ENCODE assay signal across 13 mouse cellular contexts in genomic region chr2:143709249-143709648, GRCm38 (mm10).
DNase-seq lines count a peak whose midpoint lies in the region; ATAC-seq and TF ChIP-seq lines count a peak whose summit lies in the region.
"Had no signal": no experiment of that assay in that cellular context is flagged by ENCODE, and none has a peak within 500 bp of the region (broad histone marks: within the 10 kb centered on the region; RNA-seq: fewer than 3 reads in every experiment).

No protein-coding gene starts in this region.

- H3K36me3 ChIP-seq in heart, postnatal 0 days (replicated peaks; ENCODE audit: control insufficient read depth, insufficient read depth, low read length): no peaks in the 10 kb centered on the region
- no peaks in the 10 kb centered on the region for H3K36me3 ChIP-seq in liver, postnatal 0 days (replicated peaks; ENCODE audit: insufficient read depth, low read length)
- H3K36me3 ChIP-seq in liver, embryonic 12.5 days: no peaks in the 10 kb centered on the region
- no peaks in the 10 kb centered on the region for H3K36me3 ChIP-seq in stomach, postnatal 0 days (ENCODE audit: control insufficient read depth, insufficient read depth, low read length)
- H3K36me3 ChIP-seq: hindbrain, embryonic 15.5 days had no signal

- H3K9me3 ChIP-seq in heart, postnatal 0 days (replicated peaks; ENCODE audit: control insufficient read depth, low read length): no peaks in the 10 kb centered on the region
- H3K9me3 ChIP-seq in liver, postnatal 0 days (ENCODE audit: low read length): no peaks in the 10 kb centered on the region
- no peaks in the 10 kb centered on the region for H3K9me3 ChIP-seq in liver, embryonic 12.5 days (replicated peaks)
- H3K9me3 ChIP-seq in stomach, postnatal 0 days (ENCODE audit: control insufficient read depth, low read length): no peaks in the 10 kb centered on the region
- H3K9me3 ChIP-seq: hindbrain, embryonic 15.5 days had no signal

- H3K9ac ChIP-seq in heart, postnatal 0 days (replicated peaks; ENCODE audit: low read depth, low read length): no peak overlapping the region
- no peak overlapping the region for H3K9ac ChIP-seq in liver, postnatal 0 days (replicated peaks)
- H3K9ac ChIP-seq in liver, embryonic 12.5 days: no peak overlapping the region
- H3K9ac ChIP-seq in stomach, postnatal 0 days (ENCODE audit: low read length): no peak overlapping the region
- H3K9ac ChIP-seq: hindbrain, embryonic 15.5 days had no signal

- H3K4me3 ChIP-seq in heart, postnatal 0 days (ENCODE audit: low read depth, low read length): no peak overlapping the region
- H3K4me3 ChIP-seq in liver, postnatal 0 days (ENCODE audit: low read depth, low read length): no peak overlapping the region
- H3K4me3 ChIP-seq in liver, embryonic 12.5 days: no peak overlapping the region
- no peak overlapping the region for H3K4me3 ChIP-seq in stomach, postnatal 0 days (ENCODE audit: low read depth, low read length)
- H3K4me3 ChIP-seq: hindbrain, embryonic 15.5 days had no signal

- TF ChIP-seq EP300 in heart, postnatal 0 days (IDR thresholded peaks at IDR 0.05; ENCODE audit: low read depth): no peak
- no peak for TF ChIP-seq EP300 in liver, postnatal 0 days (IDR thresholded peaks at IDR 0.05; ENCODE audit: low read depth)
- no peak for TF ChIP-seq EP300 in stomach, postnatal 0 days (optimal IDR thresholded peaks at IDR 0.05)

- 0 out of 2 replicates have a peak, but pooled peaks have one; percentile 1 for TF ChIP-seq CTCF in heart, postnatal 0 days (IDR thresholded peaks at IDR 0.05; ENCODE audit: low read depth)
- peak; percentile 28 for TF ChIP-seq CTCF in liver, postnatal 0 days (IDR thresholded peaks at IDR 0.05; ENCODE audit: low read depth)
- TF ChIP-seq CTCF in stomach, postnatal 0 days (IDR thresholded peaks at IDR 0.05; ENCODE audit: low read depth): peak; percentile 29

- H3K4me2 ChIP-seq in heart, postnatal 0 days (ENCODE audit: low read depth, low read length): no peak overlapping the region
- no peak overlapping the region for H3K4me2 ChIP-seq in liver, postnatal 0 days (ENCODE audit: low read depth, low read length)
- no peak overlapping the region for H3K4me2 ChIP-seq in liver, embryonic 12.5 days
- H3K4me2 ChIP-seq in stomach, postnatal 0 days (replicated peaks; ENCODE audit: low read depth): no peak overlapping the region
- H3K4me2 ChIP-seq: hindbrain, embryonic 15.5 days had no signal

- H3K27me3 ChIP-seq in heart, postnatal 0 days (ENCODE audit: control insufficient read depth, insufficient read depth, low read length): no peaks in the 10 kb centered on the region
- H3K27me3 ChIP-seq in liver, postnatal 0 days (ENCODE audit: insufficient read depth, low read length): no peaks in the 10 kb centered on the region
- H3K27me3 ChIP-seq in liver, embryonic 12.5 days (replicated peaks): no peaks in the 10 kb centered on the region
- H3K27me3 ChIP-seq in stomach, postnatal 0 days (ENCODE audit: control insufficient read depth, insufficient read depth, low read length): no peaks in the 10 kb centered on the region
- H3K27me3 ChIP-seq: hindbrain, embryonic 15.5 days had no signal

- no peak overlapping the region for H3K27ac ChIP-seq in heart, postnatal 0 days (ENCODE audit: low read depth)
- H3K27ac ChIP-seq in liver, postnatal 0 days (ENCODE audit: low read depth): no peak overlapping the region
- no peak overlapping the region for H3K27ac ChIP-seq in liver, embryonic 12.5 days
- H3K27ac ChIP-seq in stomach, postnatal 0 days (replicated peaks): no peak overlapping the region
- H3K27ac ChIP-seq: hindbrain, embryonic 15.5 days; macrophage had no signal

- ATAC-seq in heart, postnatal 0 days (ENCODE audit: insufficient read depth, low read depth): no peak
- no peak for ATAC-seq in liver, postnatal 0 days
- no peak for ATAC-seq in liver, embryonic 12.5 days
- ATAC-seq in stomach, postnatal 0 days (ENCODE audit: low FRiP score, low TSS enrichment): no peak

- no peaks in the 10 kb centered on the region for H3K4me1 ChIP-seq in heart, postnatal 0 days (ENCODE audit: control insufficient read depth, insufficient read depth)
- no peaks in the 10 kb centered on the region for H3K4me1 ChIP-seq in liver, postnatal 0 days (ENCODE audit: insufficient read depth)
- H3K4me1 ChIP-seq in liver, embryonic 12.5 days: no peaks in the 10 kb centered on the region
- no peaks in the 10 kb centered on the region for H3K4me1 ChIP-seq in stomach, postnatal 0 days (replicated peaks; ENCODE audit: control insufficient read depth, insufficient read depth)
- H3K4me1 ChIP-seq: hindbrain, embryonic 15.5 days had no signal

- no peak for DNase-seq in heart, postnatal 0 days (ENCODE audit: low spot score)
- no peak for DNase-seq in heart, adult 9 months (ENCODE audit: low spot score in 2 of 2)
- no peak for DNase-seq in liver, postnatal 0 days
- DNase-seq in ZHBTc4 (ENCODE audit: low read depth, low spot score): peak; percentile 40
- no peak for DNase-seq in stomach, postnatal 0 days (ENCODE audit: low spot score)
- DNase-seq in urinary bladder, postnatal 4 days (ENCODE audit: low spot score in 2 of 2): no peak
- DNase-seq: adrenal gland, adult 8-10 months; heart, postnatal 10 days; layer of hippocampus, adult 9-11 months; right cerebral cortex, adult 18-20 months had no signal

- 19% methylated on average over 4 of the region's 4 CpGs for WGBS in heart, postnatal 0 days
- WGBS in liver, postnatal 0 days (ENCODE audit: insufficient replicate concordance): 27% methylated on average over 4 of the region's 4 CpGs
- 18% methylated on average over 4 of the region's 4 CpGs for WGBS in liver, embryonic 12.5 days (ENCODE audit: insufficient replicate concordance)
- 18% methylated on average over 4 of the region's 4 CpGs for whole genome bisulfite sequencing in stomach, postnatal 0 days
